Mouse (Mus musculus) adrenal gland, adult 2 months (tissue): ENCODE results near the gene Selenoi. TPM values are rescaled to one million over a fixed set of nuclear protein-coding genes. Genes with fewer than 3 reads are reported as not detected.

Experiments used
- DNase-seq: peaks from one replicate; pipeline ENCODE4 v3.0.0; 2021
- polyA plus RNA-seq: library from polyadenylated mRNA; depleted of rRNA; stranded (reverse); fragments of >200 nt; gene quantifications from 2 replicates; pipeline ENCODE4 v1.2.3, GENCODE M21; 2012
- total RNA-seq, 2 experiments: library from RNA; stranded (reverse); gene quantifications; 2 replicates each; pipeline ENCODE4 v1.2.3; 2021

The Selenoi gene
- total and polyA plus RNA-seq, 3 experiments, result 21.8 to 53.8 (median 25.6) TPM

- DNase-seq, result no peak
Observed at GRCm38 (mm10) chr5:30235641-30236126, 3.3 kb downstream of the Selenoi start.

GRCm38 (mm10) chr5:30238533-30238932, 6.2 kb downstream of the Selenoi start:
- no peak for DNase-seq

DNA sequence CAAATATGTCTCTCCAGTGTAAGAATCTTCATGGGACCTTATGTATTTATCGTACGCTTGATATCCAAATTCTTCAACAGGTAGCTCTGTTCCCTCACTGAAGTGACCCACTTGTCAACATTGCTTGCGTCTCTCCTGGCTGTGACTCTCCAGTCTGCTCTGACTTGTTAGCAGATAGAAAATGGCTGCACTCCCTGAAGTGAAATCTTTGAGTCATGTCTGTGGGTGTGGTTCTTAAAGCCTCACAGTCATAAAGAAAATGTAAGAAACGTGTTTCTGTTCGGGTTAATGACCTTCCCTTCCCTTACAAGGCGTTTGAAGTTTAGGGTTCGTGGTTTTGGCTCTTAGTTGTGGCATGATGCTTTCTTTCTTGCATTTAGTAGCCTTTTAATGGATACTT, 8.2 kb downstream of the Selenoi start:
- no peak for DNase-seq

- DNase-seq, result peak; percentile 24
Observed at GRCm38 (mm10) chr5:30242410-30242809, 10.0 kb downstream of the Selenoi start.

DNA sequence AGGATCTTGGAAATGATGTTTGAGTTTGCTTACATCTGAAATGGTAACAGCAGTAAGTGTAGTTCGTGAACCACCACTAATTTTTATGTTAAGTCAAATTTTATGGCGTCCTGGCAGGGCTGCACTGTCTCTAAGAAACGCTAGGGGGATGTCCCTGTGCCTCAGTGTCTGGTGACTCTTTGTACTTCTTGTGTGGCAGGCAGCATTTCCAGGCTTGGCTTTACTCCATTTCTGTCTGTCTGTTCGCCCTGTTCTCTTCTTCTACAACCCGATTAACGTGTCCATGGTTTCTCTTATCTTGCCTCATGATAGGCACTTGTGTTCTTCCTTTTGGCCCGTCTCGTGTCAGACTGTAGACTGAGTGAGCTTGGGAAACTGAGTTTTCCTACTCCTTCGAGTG, 11.4 kb downstream of the Selenoi start:
- no peak for DNase-seq

- no peak for DNase-seq
Observed at GRCm38 (mm10) chr5:30245861-30246416, 13.6 kb downstream of the Selenoi start.

DNA sequence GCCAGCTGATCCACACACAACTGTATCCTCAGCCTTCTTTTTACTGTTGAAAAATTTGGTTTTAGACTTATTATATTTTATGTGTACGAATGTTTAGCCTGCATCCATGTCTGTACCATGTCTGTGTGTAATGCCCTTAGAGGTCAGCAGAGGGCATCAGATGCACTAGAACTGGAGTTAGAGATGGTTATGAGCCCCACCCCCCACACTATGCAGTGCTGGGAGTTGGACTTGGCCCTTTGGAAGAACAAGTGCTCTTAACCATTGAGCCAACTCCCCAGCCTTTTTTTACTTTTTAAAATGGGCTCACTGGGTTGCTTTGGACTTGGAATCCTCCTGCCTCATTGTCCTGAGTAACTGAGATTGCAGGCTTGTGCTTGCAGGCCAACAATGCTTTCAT, 15.3 kb downstream of the Selenoi start:
- no peak for DNase-seq

- DNase-seq, result no peak
Observed at GRCm38 (mm10) chr5:30255567-30256354, 23.4 kb downstream of the Selenoi start.

DNA sequence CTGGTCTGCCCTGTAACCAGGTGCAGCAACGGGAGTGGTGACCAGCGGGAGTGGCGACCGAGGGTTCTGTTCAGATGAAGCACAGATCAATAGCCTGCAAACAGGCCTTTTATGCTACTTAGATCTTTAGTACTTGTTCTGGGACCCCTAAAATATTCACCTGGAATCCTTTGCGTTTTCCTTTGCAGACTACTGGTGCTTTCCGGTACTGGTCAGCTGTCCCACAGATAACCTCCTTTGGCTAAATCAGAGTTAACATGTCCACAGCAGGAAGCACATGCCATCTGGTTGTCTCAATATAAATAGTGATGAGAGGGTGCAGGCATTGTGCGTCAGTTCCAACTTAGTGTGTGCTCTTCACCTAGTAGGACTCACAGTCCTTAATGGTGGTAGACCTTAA, 26.4 kb downstream of the Selenoi start:
- no peak for DNase-seq

- DNase-seq, result peak; percentile 19
Observed at GRCm38 (mm10) chr5:30270571-30271190, 38.3 kb downstream of the Selenoi start.

DNA sequence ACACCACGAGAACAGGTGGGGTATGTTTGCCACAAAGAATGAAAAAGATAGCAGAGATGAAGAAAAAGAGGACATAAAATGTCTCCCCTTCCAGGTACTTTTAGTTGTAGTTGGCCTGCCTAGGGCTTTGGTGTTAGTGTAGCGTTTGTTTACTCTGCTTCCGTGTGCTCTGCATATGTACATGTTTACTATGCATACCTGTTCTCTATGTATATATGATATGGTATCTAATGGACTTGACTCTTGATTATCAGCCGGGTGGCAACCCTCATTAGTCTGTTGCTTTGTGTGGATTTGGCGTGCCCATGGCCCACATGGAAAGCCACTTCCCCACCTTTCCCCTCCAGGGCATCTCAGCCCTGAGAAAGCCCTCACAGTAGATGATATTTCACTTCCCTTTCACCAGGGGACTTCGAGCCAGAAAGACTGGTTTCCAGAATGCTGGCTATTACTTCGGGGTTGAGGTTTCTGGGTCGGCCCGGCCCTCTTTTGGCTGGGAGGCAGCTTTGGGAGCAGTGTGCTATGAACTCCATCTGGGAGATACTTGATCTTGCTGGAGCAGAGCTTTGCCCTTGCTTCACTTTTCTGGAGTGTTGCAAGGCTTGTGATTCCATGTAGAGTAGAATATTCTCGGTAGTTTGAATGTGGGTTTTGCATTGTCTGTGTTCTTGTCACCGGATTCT, 39.4 kb downstream of the Selenoi start:
- DNase-seq, result peak; percentile 52

DNA sequence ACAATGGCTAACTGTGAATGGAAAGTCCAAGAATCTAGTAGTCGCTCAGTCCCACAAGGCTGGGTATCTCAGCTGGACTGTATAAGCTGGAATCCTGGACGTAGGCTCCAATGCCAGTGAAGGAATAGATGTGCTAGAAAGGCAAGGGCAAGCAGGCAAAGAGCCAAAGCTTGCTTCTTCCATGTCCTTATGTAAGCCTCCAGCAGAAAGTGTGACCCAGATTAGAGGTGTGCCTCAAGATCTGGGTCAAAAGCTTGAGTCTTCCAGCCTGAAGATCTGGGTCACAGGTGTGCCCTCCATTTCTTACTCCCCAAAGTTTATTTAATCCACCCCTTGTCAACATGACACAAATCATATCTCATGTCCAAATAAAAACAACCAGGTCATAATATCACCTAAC, 44.0 kb downstream of the Selenoi start:
- no peak for DNase-seq

DNA sequence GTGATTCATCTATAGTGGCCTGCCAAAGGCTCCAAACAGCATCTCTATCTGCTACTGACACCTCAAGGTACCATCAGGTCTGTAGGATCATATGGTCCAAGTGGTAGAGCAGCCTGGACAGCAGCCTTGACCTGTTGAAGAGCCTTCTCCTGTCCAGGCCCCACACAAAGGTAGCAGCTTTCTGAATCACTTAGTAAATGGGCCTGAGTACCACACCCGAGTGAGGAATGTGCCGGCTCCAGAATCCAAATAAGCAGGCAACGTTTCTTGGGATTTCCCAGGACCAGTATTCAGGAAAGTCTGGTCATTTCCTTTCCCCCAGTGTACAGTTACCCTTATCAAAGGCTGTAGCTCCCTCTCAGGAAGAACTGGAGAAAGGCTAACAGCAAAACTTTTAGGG, 46.6 kb downstream of the Selenoi start:
- DNase-seq, result no peak

GRCm38 (mm10) chr5:30279446-30279845, 47.1 kb downstream of the Selenoi start:
- DNase-seq, result no peak

DNA sequence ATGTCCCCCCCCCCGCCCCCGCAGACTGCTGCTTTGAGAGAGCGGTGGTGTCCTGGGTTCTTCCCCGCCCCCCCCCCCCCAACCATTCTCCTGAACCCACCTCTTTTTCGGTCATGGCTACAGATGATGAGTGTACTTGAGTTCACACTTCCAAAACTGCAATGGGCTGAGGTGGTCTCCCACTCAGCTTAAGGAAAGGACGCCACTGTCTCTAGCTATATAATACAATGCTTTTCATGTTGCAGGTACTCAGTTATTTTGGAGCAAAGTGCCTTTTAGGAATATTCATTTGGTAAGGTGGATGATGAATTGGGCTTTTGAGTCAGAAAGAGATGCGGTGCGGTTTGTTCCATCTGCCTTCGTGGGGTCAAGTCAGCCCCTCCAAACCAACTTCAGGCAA, 48.5 kb downstream of the Selenoi start:
- no peak for DNase-seq

- peak; percentile 38 for DNase-seq
Observed at GRCm38 (mm10) chr5:30281291-30281732, 48.9 kb downstream of the Selenoi start, which contains the start of gene Drc1. Drc1 (plus strand) TSS chr5:30281388.

- DNase-seq, result no peak
Observed at GRCm38 (mm10) chr5:30285944-30286799, 53.8 kb downstream of the Selenoi start.

DNA sequence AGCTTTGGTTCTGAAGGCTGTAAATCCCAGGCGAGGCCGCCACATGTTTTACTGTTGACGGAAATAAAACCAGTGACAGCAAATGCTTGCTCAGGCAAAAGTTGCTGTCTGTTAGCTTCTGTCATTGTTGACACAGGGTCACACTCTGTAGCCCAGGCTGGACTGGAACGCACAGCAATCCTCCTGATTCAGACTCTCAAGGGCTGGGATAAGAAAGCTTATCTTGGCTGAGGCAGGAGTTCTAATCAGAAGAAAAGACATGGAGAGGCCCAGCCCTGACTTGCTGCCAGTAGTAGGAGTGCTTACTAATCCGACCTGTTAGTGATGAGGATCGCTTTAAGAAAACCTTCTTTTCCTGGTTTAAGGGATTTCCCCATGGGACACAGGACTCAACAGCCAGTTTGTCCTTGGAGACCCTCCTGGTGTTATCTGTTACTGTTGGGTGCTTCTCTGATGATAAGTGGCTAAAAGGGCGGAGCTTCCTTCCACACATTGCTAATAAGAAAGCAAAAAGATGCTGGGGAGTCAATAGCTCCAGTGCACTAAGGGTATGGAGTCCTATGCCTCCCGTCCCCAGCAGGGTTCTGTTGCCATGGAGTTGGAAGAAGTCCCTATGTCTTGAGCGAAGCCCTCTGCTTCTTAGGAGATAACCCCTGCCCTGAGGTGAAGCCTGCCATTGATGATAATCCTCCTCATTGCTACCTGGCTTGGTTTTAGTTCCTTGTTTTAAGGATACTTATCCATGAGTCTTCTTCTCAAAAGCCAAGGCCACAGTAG, 54.9 kb downstream of the Selenoi start:
- DNase-seq, result no peak
